Mouse (Mus musculus) mesoderm, embryonic 11.5 days (tissue): ENCODE results near the gene Utrn.

Experiments used
- DNase-seq: peaks from one replicate; pipeline ENCODE4 v3.0.0-alpha.2; 2012; ENCODE audit warnings: low read depth, low spot score

Utrn gene

GRCm38 (mm10) chr10:12869029-12869671, at the start of gene Utrn:
Utrn (minus strand) TSS chr10:12869365.
- peak; percentile 86 for DNase-seq

- peak; percentile 58 for DNase-seq
Measured at GRCm38 (mm10) chr10:12917626-12918025, 48.5 kb upstream of the Utrn start.

GRCm38 (mm10) chr10:12916376-12916775, 47.2 kb upstream of the Utrn start:
- no peak for DNase-seq

- no peak for DNase-seq
Measured at GRCm38 (mm10) chr10:12915826-12916225, 46.7 kb upstream of the Utrn start.

DNA sequence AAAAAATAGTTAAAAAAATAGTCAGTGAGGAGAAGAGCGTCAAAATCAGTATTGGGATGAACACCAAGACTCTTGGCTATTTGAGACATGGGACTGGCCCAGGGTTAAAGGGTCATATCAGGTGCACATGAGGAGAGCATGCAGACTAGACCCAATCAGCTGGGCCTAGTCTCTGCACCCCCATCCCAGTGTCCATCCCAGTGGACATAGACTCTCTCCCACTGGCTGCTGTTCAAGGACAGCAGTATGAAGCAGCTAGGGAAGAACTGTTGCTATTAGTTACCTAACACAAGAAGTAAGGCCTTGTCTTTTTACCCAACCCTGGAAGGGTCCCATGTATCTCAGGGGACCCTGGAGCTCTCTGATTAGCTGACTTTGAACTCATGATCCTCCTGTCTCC, 45.0 kb upstream of the Utrn start:
- no peak for DNase-seq

DNA sequence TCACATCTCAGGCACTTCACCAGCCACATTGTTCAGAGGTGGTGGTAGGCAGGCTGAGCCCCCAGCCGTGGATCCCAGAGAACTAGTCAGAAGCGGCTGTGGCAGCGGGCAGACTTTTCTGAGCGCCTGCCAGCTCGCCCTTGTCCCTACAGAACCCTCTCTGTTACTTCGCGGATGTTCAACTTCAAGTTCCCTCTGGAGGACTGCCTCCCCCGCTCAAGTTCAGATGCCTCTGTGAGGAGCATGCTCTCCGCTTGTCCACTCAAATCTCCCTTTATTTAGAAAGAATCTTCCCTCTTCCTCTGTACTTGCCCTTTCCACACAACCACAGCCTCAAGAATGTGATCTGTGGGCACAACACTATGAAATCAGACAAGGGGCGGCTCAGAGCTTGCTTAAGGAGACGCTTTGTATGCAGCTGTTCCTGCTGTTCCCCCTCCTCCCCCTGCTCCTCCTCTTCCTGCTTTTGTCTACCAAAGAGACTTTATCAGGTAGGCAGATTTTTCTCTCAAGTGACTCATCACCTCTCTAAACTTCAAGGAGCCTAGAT, 42.9 kb upstream of the Utrn start:
- no peak for DNase-seq

DNA sequence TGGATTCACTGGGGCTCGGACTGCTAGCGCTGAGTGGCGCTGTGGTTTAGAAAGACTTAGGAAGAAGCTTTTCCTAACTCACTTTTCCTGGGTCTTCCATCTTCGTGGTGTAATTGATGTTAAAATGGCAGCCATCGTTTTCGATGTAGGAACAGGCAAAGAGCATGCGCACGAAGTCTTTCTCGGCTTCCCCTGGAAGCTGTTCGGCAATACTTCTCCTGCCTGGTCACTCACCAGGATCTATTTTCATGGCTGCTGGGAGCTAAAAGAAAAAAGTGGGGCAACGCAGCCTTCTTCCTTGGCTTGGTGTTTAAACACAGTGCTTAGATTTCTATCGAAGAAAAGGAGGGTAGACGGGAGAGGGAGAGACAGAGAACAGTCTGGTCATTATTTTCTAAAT, 42.3 kb upstream of the Utrn start:
- DNase-seq, result no peak

- DNase-seq, result no peak
Measured at GRCm38 (mm10) chr10:12909891-12910290, 40.7 kb upstream of the Utrn start.

DNA sequence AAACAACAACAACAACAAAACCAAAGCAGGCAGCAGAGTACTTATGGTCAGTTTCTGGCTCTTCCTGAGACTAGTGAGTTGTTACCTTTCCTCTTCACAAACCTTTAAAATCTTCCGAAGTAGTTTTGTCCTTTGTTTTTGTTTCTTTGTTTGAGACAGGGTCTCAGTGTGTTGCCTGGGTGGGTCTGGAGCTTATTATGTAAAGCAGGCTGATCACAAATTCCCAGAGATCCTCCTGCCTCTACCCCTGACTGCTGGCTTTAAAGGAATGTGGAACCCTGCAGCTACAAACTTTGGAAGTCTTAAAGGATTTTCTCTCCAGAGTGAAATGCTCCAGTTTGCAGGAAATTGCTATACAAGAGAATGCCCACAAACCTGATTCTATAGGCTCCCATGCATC, 40.0 kb upstream of the Utrn start:
- DNase-seq, result no peak

DNA sequence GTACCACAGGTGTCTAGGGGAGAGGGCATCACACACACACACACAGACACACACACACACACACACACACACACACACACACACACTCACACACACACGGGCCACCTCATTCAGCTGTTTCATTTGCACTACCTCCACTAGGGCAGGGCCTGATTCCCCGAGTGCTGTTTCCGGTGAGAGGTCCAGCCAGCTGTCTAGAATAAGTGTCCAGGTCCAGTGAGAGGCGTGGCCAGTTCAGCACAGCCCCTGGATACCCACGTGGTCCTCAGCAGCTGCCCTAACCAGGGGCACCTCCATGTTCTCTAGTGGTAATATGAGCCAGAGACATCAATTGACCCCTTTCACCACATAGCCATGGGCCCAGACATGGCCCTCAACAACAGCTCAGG, 35.0 kb upstream of the Utrn start:
- DNase-seq, result no peak

DNA sequence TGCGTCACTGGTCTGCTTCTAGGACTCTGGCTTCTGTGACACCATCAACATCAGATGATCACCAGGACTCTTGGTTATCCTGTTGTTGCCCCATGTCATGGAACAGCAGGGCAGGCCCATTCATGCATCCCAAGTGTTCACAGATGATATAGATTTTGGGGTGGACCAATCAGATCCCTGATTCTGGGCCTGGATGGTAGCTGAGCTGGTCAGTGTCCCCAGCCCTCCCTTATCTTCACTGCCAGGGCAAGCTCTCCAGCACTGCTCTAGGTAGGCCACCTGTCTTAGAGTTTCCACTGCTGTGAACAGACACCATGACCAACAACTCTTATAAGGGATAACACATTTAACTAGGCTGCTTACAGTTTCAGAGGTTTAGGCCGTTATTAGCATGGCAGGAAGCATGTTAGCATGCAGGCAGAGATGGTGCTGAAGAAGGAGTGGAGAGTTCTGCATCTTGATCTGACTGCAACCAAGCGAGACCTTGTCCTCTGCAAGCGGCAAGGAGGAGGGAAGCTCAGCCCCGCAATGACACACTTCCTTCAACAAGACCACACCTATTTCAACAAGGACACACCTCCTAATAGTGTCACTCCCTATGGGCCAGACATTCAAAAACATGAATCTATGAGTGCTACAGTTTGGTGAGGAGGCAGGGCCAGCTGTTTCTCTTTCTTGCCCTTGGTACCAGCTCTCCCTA, 34.4 kb upstream of the Utrn start:
- no peak for DNase-seq

- DNase-seq, result no peak
Measured at GRCm38 (mm10) chr10:12899901-12900300, 30.7 kb upstream of the Utrn start.

DNA sequence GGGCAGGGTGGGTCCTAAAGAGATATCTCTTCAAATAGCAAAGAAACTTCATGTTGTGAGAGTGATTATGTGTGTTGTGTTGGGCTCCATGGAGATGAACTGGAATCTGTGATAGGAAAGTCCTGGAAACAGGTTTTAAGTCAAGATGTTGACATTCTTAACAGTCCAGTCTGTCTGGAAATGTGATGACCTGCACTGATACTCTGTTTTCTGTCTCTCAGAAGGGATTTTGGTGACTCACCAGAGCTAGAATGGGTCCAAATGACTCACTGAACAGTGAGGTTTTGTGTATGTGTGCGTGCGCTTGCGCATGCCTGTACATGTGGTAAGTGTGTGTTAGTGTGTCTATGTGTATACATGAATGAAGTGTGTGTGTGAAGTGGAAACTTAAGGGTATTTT, 24.2 kb upstream of the Utrn start:
- no peak for DNase-seq

GRCm38 (mm10) chr10:12888373-12888772, 19.2 kb upstream of the Utrn start:
- DNase-seq, result no peak

DNA sequence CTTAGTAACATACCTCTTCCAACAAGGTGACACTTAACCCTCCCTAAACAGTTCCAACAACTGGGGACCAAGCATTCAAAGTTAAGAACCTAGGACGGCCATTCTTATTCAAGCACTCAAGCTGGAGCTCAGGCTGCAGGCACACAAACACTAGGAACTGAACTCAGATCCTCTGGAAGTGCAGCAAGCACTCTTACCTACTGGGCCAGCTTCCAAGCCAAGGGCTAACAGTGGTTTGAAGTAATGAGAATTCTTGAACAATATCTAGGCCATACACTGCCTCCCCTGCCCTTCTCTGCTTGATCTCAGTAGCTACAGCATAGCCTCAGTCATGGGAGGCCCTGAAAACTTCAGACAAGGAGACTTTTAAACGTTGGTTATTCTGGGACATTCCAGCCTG, 18.6 kb upstream of the Utrn start:
- DNase-seq, result no peak

- peak; percentile 32 for DNase-seq
Measured at GRCm38 (mm10) chr10:12884308-12884948, 15.3 kb upstream of the Utrn start.

GRCm38 (mm10) chr10:12881911-12882310, 12.7 kb upstream of the Utrn start:
- no peak for DNase-seq

DNA sequence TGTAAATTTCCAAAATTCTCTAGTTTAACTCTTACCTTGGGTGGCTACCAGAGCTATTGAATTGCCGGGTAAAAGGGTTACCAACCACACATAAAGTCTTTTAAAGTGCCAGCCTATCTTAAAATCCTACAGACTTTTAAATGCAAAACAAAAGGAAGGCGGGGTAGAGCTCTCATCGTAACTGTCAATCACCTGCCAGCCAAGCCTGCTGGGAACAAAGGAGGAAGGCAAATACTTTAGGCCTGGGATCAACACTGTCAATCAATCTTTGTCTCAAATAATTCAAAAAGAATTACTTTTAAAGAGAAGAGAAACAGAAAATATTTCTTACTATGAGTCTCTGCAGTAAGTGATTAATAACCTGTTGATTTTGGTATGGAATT, 10.1 kb upstream of the Utrn start:
- DNase-seq, result no peak

DNA sequence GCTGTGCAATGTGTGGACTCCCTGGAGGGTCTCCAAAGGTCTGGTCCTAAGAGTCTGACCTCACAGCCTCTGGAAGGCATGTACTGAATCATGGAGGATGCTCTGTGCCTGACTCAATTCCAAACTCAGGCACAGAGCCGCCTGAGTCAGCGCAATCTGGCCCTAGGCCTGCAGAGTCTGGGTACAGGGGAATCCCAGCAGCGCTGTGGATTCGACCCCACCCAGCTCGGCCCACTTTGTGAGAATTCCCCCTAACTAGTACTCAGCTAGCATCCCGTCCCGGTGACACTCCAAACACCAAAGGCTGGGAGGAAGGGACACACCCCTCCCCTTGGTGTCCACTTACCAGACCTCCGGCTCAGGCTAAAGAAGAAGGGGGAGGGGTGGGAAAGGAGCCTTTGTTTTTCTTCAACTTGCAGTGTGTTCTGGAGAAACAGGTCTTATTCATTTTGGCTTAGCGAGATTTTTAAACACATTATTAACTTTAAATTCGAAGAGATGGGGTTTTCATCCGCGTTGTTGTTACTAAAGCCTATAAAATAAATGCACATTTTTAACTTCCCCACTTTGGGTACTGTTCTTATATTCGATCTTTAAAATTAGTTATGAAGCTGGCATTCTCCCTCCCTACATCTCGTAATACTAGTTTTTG, 9.6 kb upstream of the Utrn start:
- peak; percentile 55 for DNase-seq

DNA sequence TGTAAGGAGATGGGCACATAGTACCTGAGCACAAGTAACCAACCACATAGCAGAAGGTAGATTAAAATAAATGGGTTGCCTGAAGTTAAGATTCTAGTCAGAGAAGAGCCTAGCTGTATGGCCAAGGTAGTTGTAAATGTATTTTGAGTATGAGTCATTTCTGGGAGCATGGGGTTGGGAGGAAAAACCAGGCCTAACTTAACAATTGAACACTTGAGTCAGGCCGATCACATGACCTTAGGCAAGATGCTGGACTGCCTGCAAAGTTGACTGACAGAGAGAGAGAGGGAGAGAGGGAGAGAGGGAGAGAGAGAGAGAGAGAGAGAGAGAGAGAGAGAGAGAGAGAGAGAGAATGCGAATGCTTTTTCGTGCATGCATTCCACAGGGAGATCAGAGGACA, 7.3 kb upstream of the Utrn start:
- DNase-seq, result no peak

DNA sequence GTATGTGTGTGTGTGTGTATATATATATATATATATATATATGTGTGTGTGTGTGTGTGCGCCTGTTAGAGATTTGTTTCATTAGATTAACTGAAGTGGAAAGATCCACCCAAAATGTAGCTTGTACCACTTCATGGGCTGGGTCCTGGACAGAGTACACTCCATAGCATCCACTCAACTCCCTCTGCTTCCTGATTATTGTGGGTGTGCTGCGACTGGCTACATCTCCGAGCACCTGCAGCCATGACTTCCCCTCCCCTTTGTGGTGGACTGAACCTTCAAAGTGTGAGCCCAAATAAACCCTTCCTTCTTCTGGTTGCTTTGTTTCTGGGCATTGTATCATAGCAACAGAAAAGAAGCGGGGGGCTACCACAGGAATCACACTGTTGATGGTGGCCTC, 6.2 kb upstream of the Utrn start:
- DNase-seq, result no peak

DNA sequence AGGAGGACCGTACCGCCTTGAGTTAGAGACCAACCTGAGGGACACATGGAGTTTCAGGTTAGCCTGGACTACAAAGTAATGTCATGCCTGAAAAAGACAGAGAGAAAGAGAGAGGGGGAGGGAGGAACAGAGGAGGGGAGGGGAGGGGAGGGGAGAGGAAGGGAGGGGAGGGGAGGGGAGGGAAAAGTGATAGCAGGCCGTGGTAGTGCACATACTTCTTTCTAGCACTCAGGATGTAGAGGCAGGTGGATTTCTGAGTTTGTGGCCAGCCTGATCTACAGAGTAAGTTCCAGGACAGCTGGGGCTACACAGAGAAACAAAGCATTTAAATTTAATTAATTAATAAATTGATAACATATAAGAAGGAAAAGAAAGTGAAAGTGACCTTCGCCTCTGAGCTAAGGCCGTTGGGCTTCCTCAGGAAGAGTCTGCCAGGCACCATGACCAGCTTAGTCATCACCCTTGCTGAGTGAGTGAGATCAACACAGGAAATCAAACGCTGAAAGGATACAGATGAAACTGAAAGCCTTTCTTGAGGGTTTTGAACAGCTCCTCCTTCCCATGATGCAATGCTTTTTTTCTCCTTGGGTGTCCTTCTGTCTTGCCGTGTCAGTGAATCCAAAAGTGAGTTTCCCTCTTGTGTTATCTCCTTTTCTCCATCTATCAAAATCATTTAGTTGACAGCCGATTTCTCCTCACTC, 5.6 kb upstream of the Utrn start:
- DNase-seq, result no peak
